Mouse (Mus musculus): Measurements from ENCODE around the gene Tmem114. TPM values are rescaled to one million over a fixed set of nuclear protein-coding genes. Genes with fewer than 3 reads are reported as not detected.

Gene Tmem114
- not detected in 2 replicates for polyA plus RNA-seq (2014; fragmentation: Nextera tagmentation; extraction: Ambion mirVana)

- H3K4me1 ChIP-seq (replicated peaks; ENCODE audit: control insufficient read depth, insufficient read depth, low read length), result no peaks in the 10 kb centered on the region
- no peak for DNase-seq (ENCODE audit: low spot score)
- H3K36me3 ChIP-seq (ENCODE audit: control insufficient read depth, insufficient read depth, low read length), result no peaks in the 10 kb centered on the region
- no peak within 1 kb of the TSS for H3K27ac ChIP-seq (ENCODE audit: low read depth, low read length)
- WGBS, result under 1% methylated on average over 16 of the region's 16 CpGs
- H3K9ac ChIP-seq (ENCODE audit: low read length), result 0 out of 2 replicates have a peak within 1 kb of the TSS, but pooled peaks have one; percentile 16
- peak within 1 kb of the TSS; percentile 8 for H3K4me3 ChIP-seq (ENCODE audit: low read depth, low read length)
- H3K9me3 ChIP-seq (ENCODE audit: control insufficient read depth, low read length), result no peaks in the 10 kb centered on the region
- peaks cover 29% of the 10 kb centered on the region for H3K27me3 ChIP-seq (ENCODE audit: control insufficient read depth, insufficient read depth, low read length)
- no peak for ATAC-seq (replicated peaks; ENCODE audit: low FRiP score)
- H3K4me2 ChIP-seq (ENCODE audit: low read depth, low read length, severe bottlenecking), result peak within 1 kb of the TSS; percentile 37
These were observed at the start of gene Tmem114 for GRCm38 (mm10) chr16:8424971-8425330. TSS of gene Tmem114 (minus strand) at chr16:8425136.

- DNase-seq (ENCODE audit: low spot score) (peak; percentile 95), ATAC-seq (replicated peaks; ENCODE audit: low FRiP score) (peak; percentile 99)
- Histone ChIP-seq H3K27ac (ENCODE audit: low read depth, low read length) (0 out of 2 replicates have a peak within 1 kb of the TSS, but pooled peaks have one; percentile 46), H3K27me3 (ENCODE audit: control insufficient read depth, insufficient read depth, low read length) (no peaks in the 10 kb centered on the region), H3K9ac (ENCODE audit: low read length) (peak within 1 kb of the TSS; percentile 88), H3K36me3 (ENCODE audit: control insufficient read depth, insufficient read depth, low read length) (no peaks in the 10 kb centered on the region), H3K9me3 (ENCODE audit: control insufficient read depth, low read length) (no peaks in the 10 kb centered on the region), H3K4me1 (replicated peaks; ENCODE audit: control insufficient read depth, insufficient read depth, low read length) (peaks cover 5% of the 10 kb centered on the region; the same call in 1 of the 2 replicates), H3K4me2 (ENCODE audit: low read depth, low read length, severe bottlenecking) (peak within 1 kb of the TSS; percentile 67), H3K4me3 (ENCODE audit: low read depth, low read length) (peak within 1 kb of the TSS; percentile 70)
- under 1% methylated on average over 48 of the region's 48 CpGs for WGBS
These were observed 45.9 kb upstream of the Tmem114 start, which contains the start of gene Mettl22 for GRCm38 (mm10) chr16:8470603-8471481. TSS of gene Mettl22 (plus strand) at chr16:8470788.

GRCm38 (mm10) chr16:8470132-8470531, 45.2 kb upstream of the Tmem114 start:
- Histone ChIP-seq H3K9me3 (ENCODE audit: control insufficient read depth, low read length) (no peaks in the 10 kb centered on the region), H3K9ac (ENCODE audit: low read length) (peak overlapping the region; percentile 88), H3K27ac (ENCODE audit: low read depth, low read length) (no peak overlapping the region), H3K36me3 (ENCODE audit: control insufficient read depth, insufficient read depth, low read length) (no peaks in the 10 kb centered on the region), H3K4me3 (ENCODE audit: low read depth, low read length) (peak overlapping the region; percentile 70; the same call in 1 of the 2 replicates), H3K4me1 (replicated peaks; ENCODE audit: control insufficient read depth, insufficient read depth, low read length) (peaks cover 5% of the 10 kb centered on the region; the same call in 1 of the 2 replicates), H3K4me2 (ENCODE audit: low read depth, low read length, severe bottlenecking) (peak overlapping the region; percentile 67; the same call in 1 of the 2 replicates), H3K27me3 (ENCODE audit: control insufficient read depth, insufficient read depth, low read length) (no peaks in the 10 kb centered on the region)
- WGBS, result 82% methylated on average over 2 of the region's 2 CpGs
- ATAC-seq (replicated peaks; ENCODE audit: low FRiP score) (peak; percentile 70), DNase-seq (ENCODE audit: low spot score) (no peak)

GRCm38 (mm10) chr16:8459098-8459497, 34.2 kb upstream of the Tmem114 start:
- H3K4me1 ChIP-seq (replicated peaks; ENCODE audit: control insufficient read depth, insufficient read depth, low read length), result no peaks in the 10 kb centered on the region
- no peaks in the 10 kb centered on the region for H3K36me3 ChIP-seq (ENCODE audit: control insufficient read depth, insufficient read depth, low read length)
- no peak overlapping the region for H3K27ac ChIP-seq (ENCODE audit: low read depth, low read length)
- peak; percentile 80 for DNase-seq (ENCODE audit: low spot score)
- no peaks in the 10 kb centered on the region for H3K27me3 ChIP-seq (ENCODE audit: control insufficient read depth, insufficient read depth, low read length)
- H3K4me3 ChIP-seq (ENCODE audit: low read depth, low read length), result no peak overlapping the region
- ATAC-seq (replicated peaks; ENCODE audit: low FRiP score), result no peak
- WGBS, result 37% methylated on average over 6 of the region's 6 CpGs
- no peak overlapping the region for H3K9ac ChIP-seq (ENCODE audit: low read length)
- H3K4me2 ChIP-seq (ENCODE audit: low read depth, low read length, severe bottlenecking), result no peak overlapping the region
- H3K9me3 ChIP-seq (ENCODE audit: control insufficient read depth, low read length), result no peaks in the 10 kb centered on the region

GRCm38 (mm10) chr16:8458391-8458790, 33.5 kb upstream of the Tmem114 start:
- Histone ChIP-seq H3K9ac (ENCODE audit: low read length) (no peak overlapping the region), H3K27ac (ENCODE audit: low read depth, low read length) (no peak overlapping the region), H3K9me3 (ENCODE audit: control insufficient read depth, low read length) (no peaks in the 10 kb centered on the region), H3K4me3 (ENCODE audit: low read depth, low read length) (no peak overlapping the region), H3K36me3 (ENCODE audit: control insufficient read depth, insufficient read depth, low read length) (no peaks in the 10 kb centered on the region), H3K4me1 (replicated peaks; ENCODE audit: control insufficient read depth, insufficient read depth, low read length) (no peaks in the 10 kb centered on the region), H3K27me3 (ENCODE audit: control insufficient read depth, insufficient read depth, low read length) (no peaks in the 10 kb centered on the region), H3K4me2 (ENCODE audit: low read depth, low read length, severe bottlenecking) (no peak overlapping the region)
- no peak for DNase-seq (ENCODE audit: low spot score)
- WGBS, result 92% methylated on average over 4 of the region's 4 CpGs
- ATAC-seq (replicated peaks; ENCODE audit: low FRiP score), result no peak

- ATAC-seq (replicated peaks; ENCODE audit: low FRiP score) (no peak), DNase-seq (ENCODE audit: low spot score) (peak; percentile 19)
- 62% methylated on average over 2 of the region's 2 CpGs for WGBS
These were observed 30.3 kb upstream of the Tmem114 start for GRCm38 (mm10) chr16:8455221-8455620.

GRCm38 (mm10) chr16:8453301-8453700, 28.4 kb upstream of the Tmem114 start:
- no peaks in the 10 kb centered on the region for H3K36me3 ChIP-seq (ENCODE audit: control insufficient read depth, insufficient read depth, low read length)
- ATAC-seq (replicated peaks; ENCODE audit: low FRiP score) (no peak), DNase-seq (ENCODE audit: low spot score) (no peak)
- H3K27me3 ChIP-seq (ENCODE audit: control insufficient read depth, insufficient read depth, low read length), result no peaks in the 10 kb centered on the region
- 98% methylated on average over 2 of the region's 2 CpGs for WGBS
- no peak overlapping the region for H3K27ac ChIP-seq (ENCODE audit: low read depth, low read length)
- H3K4me2 ChIP-seq (ENCODE audit: low read depth, low read length, severe bottlenecking), result no peak overlapping the region
- H3K4me3 ChIP-seq (ENCODE audit: low read depth, low read length), result no peak overlapping the region
- H3K9me3 ChIP-seq (ENCODE audit: control insufficient read depth, low read length), result no peaks in the 10 kb centered on the region
- no peak overlapping the region for H3K9ac ChIP-seq (ENCODE audit: low read length)
- H3K4me1 ChIP-seq (replicated peaks; ENCODE audit: control insufficient read depth, insufficient read depth, low read length), result no peaks in the 10 kb centered on the region

More at GRCm38 (mm10) chr16:8455221-8455620, 30.3 kb upstream of the Tmem114 start:
- Histone ChIP-seq H3K4me1 (replicated peaks; ENCODE audit: control insufficient read depth, insufficient read depth, low read length) (no peaks in the 10 kb centered on the region), H3K27me3 (ENCODE audit: control insufficient read depth, insufficient read depth, low read length) (no peaks in the 10 kb centered on the region), H3K27ac (ENCODE audit: low read depth, low read length) (no peak overlapping the region), H3K9me3 (ENCODE audit: control insufficient read depth, low read length) (no peaks in the 10 kb centered on the region), H3K4me2 (ENCODE audit: low read depth, low read length, severe bottlenecking) (no peak overlapping the region), H3K9ac (ENCODE audit: low read length) (no peak overlapping the region), H3K36me3 (ENCODE audit: control insufficient read depth, insufficient read depth, low read length) (no peaks in the 10 kb centered on the region), H3K4me3 (ENCODE audit: low read depth, low read length) (no peak overlapping the region)

GRCm38 (mm10) chr16:8446256-8446655, 21.3 kb upstream of the Tmem114 start:
- H3K9ac ChIP-seq (ENCODE audit: low read length), result no peak overlapping the region
- no peak overlapping the region for H3K4me3 ChIP-seq (ENCODE audit: low read depth, low read length)
- no peak overlapping the region for H3K27ac ChIP-seq (ENCODE audit: low read depth, low read length)
- H3K4me2 ChIP-seq (ENCODE audit: low read depth, low read length, severe bottlenecking), result no peak overlapping the region
- H3K27me3 ChIP-seq (ENCODE audit: control insufficient read depth, insufficient read depth, low read length), result no peaks in the 10 kb centered on the region
- peak; percentile 10 for DNase-seq (ENCODE audit: low spot score)
- H3K4me1 ChIP-seq (replicated peaks; ENCODE audit: control insufficient read depth, insufficient read depth, low read length), result no peaks in the 10 kb centered on the region
- no peaks in the 10 kb centered on the region for H3K9me3 ChIP-seq (ENCODE audit: control insufficient read depth, low read length)
- ATAC-seq (replicated peaks; ENCODE audit: low FRiP score), result no peak
- H3K36me3 ChIP-seq (ENCODE audit: control insufficient read depth, insufficient read depth, low read length), result no peaks in the 10 kb centered on the region
- 91% methylated on average over 6 of the region's 6 CpGs for WGBS

Measured in forebrain, embryonic 11.5 days (tissue).